Mouse (Mus musculus): ENCODE results near the gene Adprhl2.
A peak's percentile ranks its signal among the peaks of the same experiment; 100 is the strongest.

Gene Adprhl2

GRCm38 (mm10) chr4:126306058-126306457 lies 15.4 kb downstream of the Adprhl2 start:
- no peak for DNase-seq (ENCODE audit: low read depth, low spot score)

GRCm38 (mm10) chr4:126305428-126305827 lies 16.1 kb downstream of the Adprhl2 start:
- DNase-seq (ENCODE audit: low read depth, low spot score): no peak

- no peak for DNase-seq (ENCODE audit: low read depth, low spot score)
Measured at GRCm38 (mm10) chr4:126303877-126304276, 17.6 kb downstream of the Adprhl2 start.

GRCm38 (mm10) chr4:126301584-126302309 lies 19.8 kb downstream of the Adprhl2 start:
- DNase-seq (ENCODE audit: low read depth, low spot score): peak; percentile 40

- no peak for DNase-seq (ENCODE audit: low read depth, low spot score)
Measured at GRCm38 (mm10) chr4:126300916-126301583, 20.5 kb downstream of the Adprhl2 start.

- DNase-seq (ENCODE audit: low read depth, low spot score): peak; percentile 49
Measured at GRCm38 (mm10) chr4:126296617-126297101, 24.8 kb downstream of the Adprhl2 start.

- no peak for DNase-seq (ENCODE audit: low read depth, low spot score)
Measured at GRCm38 (mm10) chr4:126295937-126296336, 25.6 kb downstream of the Adprhl2 start.

GRCm38 (mm10) chr4:126295152-126295551 lies 26.4 kb downstream of the Adprhl2 start:
- no peak for DNase-seq (ENCODE audit: low read depth, low spot score)

- DNase-seq (ENCODE audit: low read depth, low spot score): no peak
Measured at GRCm38 (mm10) chr4:126291196-126291595, 30.3 kb downstream of the Adprhl2 start.

GRCm38 (mm10) chr4:126290314-126290713 lies 31.2 kb downstream of the Adprhl2 start:
- DNase-seq (ENCODE audit: low read depth, low spot score): no peak

- no peak for DNase-seq (ENCODE audit: low read depth, low spot score)
Measured at GRCm38 (mm10) chr4:126288085-126288666, 33.3 kb downstream of the Adprhl2 start.

- no peak for DNase-seq (ENCODE audit: low read depth, low spot score)
Measured at GRCm38 (mm10) chr4:126287302-126287995, 34.1 kb downstream of the Adprhl2 start.

GRCm38 (mm10) chr4:126286492-126286891 lies 35.0 kb downstream of the Adprhl2 start, which contains the start of gene Col8a2:
Gene Col8a2 (plus strand): TSS chr4:126286793.
- DNase-seq (ENCODE audit: low read depth, low spot score): no peak

- DNase-seq (ENCODE audit: low read depth, low spot score): no peak
Measured at GRCm38 (mm10) chr4:126283582-126283981, 37.9 kb downstream of the Adprhl2 start.

GRCm38 (mm10) chr4:126281706-126282105 lies 39.8 kb downstream of the Adprhl2 start:
- no peak for DNase-seq (ENCODE audit: low read depth, low spot score)

GRCm38 (mm10) chr4:126278961-126279360 lies 42.5 kb downstream of the Adprhl2 start:
- no peak for DNase-seq (ENCODE audit: low read depth, low spot score)

- DNase-seq (ENCODE audit: low read depth, low spot score): no peak
Measured at GRCm38 (mm10) chr4:126278565-126278915, 43.0 kb downstream of the Adprhl2 start.

- DNase-seq (ENCODE audit: low read depth, low spot score): no peak
Measured at GRCm38 (mm10) chr4:126277906-126278564, 43.5 kb downstream of the Adprhl2 start.

- no peak for DNase-seq (ENCODE audit: low read depth, low spot score)
Measured at GRCm38 (mm10) chr4:126275681-126276131, 45.8 kb downstream of the Adprhl2 start.

GRCm38 (mm10) chr4:126275081-126275480 lies 46.4 kb downstream of the Adprhl2 start:
- no peak for DNase-seq (ENCODE audit: low read depth, low spot score)

- DNase-seq (ENCODE audit: low read depth, low spot score): no peak
Measured at GRCm38 (mm10) chr4:126273753-126274152, 47.8 kb downstream of the Adprhl2 start.

Measured in forelimb bud, embryonic 11.5 days (tissue).